Mouse (Mus musculus) CH12.LX (cell line): ENCODE measurements around the gene Fosl2. TPM values are rescaled to one million over a fixed set of nuclear protein-coding genes. Genes with fewer than 3 reads are reported as not detected.

Experiments used
- DNase-seq: peaks from one replicate; pipeline ENCODE4 v3.0.0-alpha.2; 2013; ENCODE audit errors: extremely low read depth
- H3K27ac ChIP-seq: 2 replicates; pipeline ENCODE4 v1.5.1; 2012; ENCODE audit warnings: low read depth, mild to moderate bottlenecking, control low read depth, moderate library complexity; ENCODE audit not compliant: insufficient read depth
- H3K27me3 ChIP-seq: replicated peaks from 2 replicates; pipeline ENCODE3; 2012; ENCODE audit warnings: inconsistent platforms
- H3K36me3 ChIP-seq, 2 experiments: replicated peaks in 1 of 2; 2 replicates each; pipeline versions ENCODE3 to v1.6.1; 2012; ENCODE audit warnings: inconsistent platforms in 1 of 2, low read length in 1 of 2, mild to moderate bottlenecking in 1 of 2, mixed read lengths in 1 of 2, moderate library complexity in 1 of 2; ENCODE audit not compliant: control insufficient read depth in 1 of 2, insufficient read depth in 1 of 2
- H3K4me1 ChIP-seq, 2 experiments: 2 replicates each; pipeline ENCODE4 v1.6.1; 2012; ENCODE audit warnings: inconsistent platforms in 1 of 2, moderate library complexity in 1 of 2; ENCODE audit not compliant: insufficient read depth in 2 of 2, control insufficient read depth in 1 of 2
- H3K4me2 ChIP-seq: 2 replicates; pipeline ENCODE4 v1.6.1; 2012; ENCODE audit warnings: low read depth, mild to moderate bottlenecking, control low read depth; ENCODE audit not compliant: poor library complexity, insufficient read depth, severe bottlenecking
- H3K4me3 ChIP-seq, 3 experiments: fragments of 150-350 bp in 1 of 3; sonication (generic) in 1 of 3; replicated peaks in 1 of 3; 2 replicates each; pipeline versions ENCODE3 to v1.5.1; 2011 to 2012; ENCODE audit warnings: low read depth in 2 of 3, low read length in 2 of 3, mild to moderate bottlenecking in 2 of 3, moderate library complexity in 2 of 3, control low read depth in 1 of 3, improper control_type of control experiment in 1 of 3, inconsistent platforms in 1 of 3, mixed read lengths in 1 of 3; ENCODE audit not compliant: poor library complexity in 1 of 3
- H3K79me2 ChIP-seq: replicated peaks from 2 replicates; pipeline ENCODE4 v1.6.1; 2012; ENCODE audit warnings: mild to moderate bottlenecking, moderate library complexity; ENCODE audit not compliant: control insufficient read depth, poor library complexity, insufficient read depth, severe bottlenecking; ENCODE audit errors: extremely low read depth
- H3K9ac ChIP-seq: 2 replicates; pipeline ENCODE4 v1.6.1; 2012; ENCODE audit warnings: low read depth, mild to moderate bottlenecking, control low read depth, moderate library complexity; ENCODE audit not compliant: insufficient read depth
- H3K9me3 ChIP-seq: replicated peaks from 2 replicates; pipeline ENCODE3; 2012; ENCODE audit warnings: low read length, inconsistent platforms, mixed read lengths
- BHLHE40 ChIP-seq: IDR thresholded peaks from 2 replicates; pipeline ENCODE4 v1.6.1; 2011; ENCODE audit warnings: mild to moderate bottlenecking, low read depth, low read length, improper control_type of control experiment
- CTCF ChIP-seq, 2 experiments: IDR thresholded peaks in 1 of 2; conservative IDR thresholded peaks in 1 of 2; 2 replicates each; pipeline ENCODE4 v1.5.1; 2011 to 2012; ENCODE audit warnings: low read depth in 2 of 2, low read length in 2 of 2, improper control_type of control experiment in 1 of 2, inconsistent platforms in 1 of 2, mild to moderate bottlenecking in 1 of 2, moderate library complexity in 1 of 2
- ELF1 ChIP-seq: IDR thresholded peaks from 2 replicates; pipeline ENCODE4 v1.6.1; 2014; ENCODE audit warnings: low read depth, mild to moderate bottlenecking, inconsistent platforms, low read length, improper control_type of control experiment
- IRF4 ChIP-seq: IDR thresholded peaks from 2 replicates; pipeline ENCODE4 v1.6.1; 2014; ENCODE audit warnings: low read depth, mild to moderate bottlenecking, inconsistent platforms, low read length, improper control_type of control experiment
- KAT2A ChIP-seq: IDR thresholded peaks from 2 replicates; pipeline ENCODE4 v1.6.1; 2012; ENCODE audit warnings: low read length, improper control_type of control experiment, inconsistent platforms; ENCODE audit not compliant: insufficient replicate concordance
- MEF2A ChIP-seq: IDR thresholded peaks from 2 replicates; pipeline ENCODE4 v1.6.1; 2014; ENCODE audit warnings: low read depth, mild to moderate bottlenecking, inconsistent platforms, low read length, improper control_type of control experiment, borderline replicate concordance
- MXI1 ChIP-seq: IDR thresholded peaks from 2 replicates; pipeline ENCODE4 v1.6.1; 2011; ENCODE audit warnings: mild to moderate bottlenecking, low read depth, low read length, improper control_type of control experiment
- NRF1 ChIP-seq: IDR thresholded peaks from 2 replicates; pipeline ENCODE4 v1.6.1; 2014; ENCODE audit warnings: low read depth, mild to moderate bottlenecking, inconsistent platforms, low read length, improper control_type of control experiment, moderate library complexity
- RAD21 ChIP-seq: IDR thresholded peaks from 2 replicates; pipeline ENCODE4 v1.6.1; 2011; ENCODE audit warnings: low read depth, mild to moderate bottlenecking, low read length, improper control_type of control experiment, moderate library complexity
- RCOR1 ChIP-seq: conservative IDR thresholded peaks from 2 replicates; pipeline ENCODE4 v1.6.1; 2012; ENCODE audit warnings: low read depth, mild to moderate bottlenecking, inconsistent platforms, low read length, improper control_type of control experiment
- UBTF ChIP-seq: IDR thresholded peaks from 2 replicates; pipeline ENCODE4 v1.6.1; 2012; ENCODE audit warnings: low read depth, mild to moderate bottlenecking, inconsistent platforms, low read length, improper control_type of control experiment, moderate library complexity
- ZNF384 ChIP-seq: IDR thresholded peaks from 2 replicates; pipeline ENCODE4 v1.6.1; 2012; ENCODE audit warnings: low read depth, low read length, improper control_type of control experiment, inconsistent platforms
- dilution Hi-C: fragments of 300-500 bp; cut with MboI; formaldehyde crosslinking; loops from 2 replicates; pipeline ENCODE4 v1.14.3; 2020; ENCODE audit warnings: low sequenced_read_pairs; ENCODE audit not compliant: extremely low pct_unique_long_range_greater_than_20kb, extremely low pct_ligation_motif_present
- in situ Hi-C: fragments of 300-500 bp; cut with MboI; formaldehyde crosslinking; loops from 3 replicates; pipeline ENCODE4 v1.14.3; 2019; ENCODE audit warnings: low sequenced_read_pairs, low pct_ligation_motif_present, low pct_unique_long_range_greater_than_20kb, mixed read lengths
- polyA plus RNA-seq: library from polyadenylated mRNA; unstranded; fragments of >175 nt; gene quantifications from 2 replicates; pipeline ENCODE4 v1.2.1, GENCODE M21; 2012; ENCODE audit warnings: low read depth; ENCODE audit not compliant: insufficient read length
- total RNA-seq, 2 experiments: library from RNA; depleted of rRNA; stranded (reverse); fragments of 300-350 nt in 1 of 2; fragments of >200 nt in 1 of 2; gene quantifications; 2 replicates each; pipeline ENCODE4 v1.2.3; 2012 to 2014

The Fosl2 gene
- total and polyA plus RNA-seq, 3 experiments, result 0.23 to 0.91 (median 0.59) TPM

- Histone ChIP-seq H3K4me1 (peaks cover 2 to 3% of the 10 kb centered on the region in 2 experiments; a peak in 3 of 4 replicates), H3K9ac (peak overlapping the region; percentile 31; the same call in 1 of the 2 replicates), H3K4me2 (peak overlapping the region; percentile 33), H3K79me2 (no peaks in the 10 kb centered on the region), H3K4me3 (peak overlapping the region; percentile 30 to 64 (median 60)), H3K27me3 (peaks cover 33% of the 10 kb centered on the region), H3K36me3 (no peaks in the 10 kb centered on the region), H3K9me3 (no peaks in the 10 kb centered on the region), H3K27ac (no peak overlapping the region)
- in situ Hi-C loops, result loop anchor here (10.0 kb wide), 1 partner anchor 440 kb away; the partner anchor contains the start of genes Babam2 and Rbks
- peak; percentile 62 for DNase-seq
- dilution Hi-C loops, result no loop called here
- TF ChIP-seq BHLHE40, result no peak
- TF ChIP-seq RAD21, result peak; percentile 2
- TF ChIP-seq MXI1, result peak; percentile 43; the same call in 1 of the 2 replicates
- TF ChIP-seq IRF4, result peak; percentile 22; the same call in 1 of the 2 replicates
- TF ChIP-seq UBTF, result peak; percentile 37; the same call in 1 of the 2 replicates
- TF ChIP-seq CTCF (conservative IDR thresholded peaks at IDR 0.05 in 1 of 2, IDR thresholded peaks at IDR 0.05 in 1 of 2; ENCODE audit: low read depth in 2 of 2, low read length in 2 of 2), result peak in 1 of 2 experiments; percentile 50; a peak in 2 of 4 replicates
- peak; percentile 50; the same call in 1 of the 2 replicates for TF ChIP-seq NRF1
- TF ChIP-seq KAT2A, result no peak
- no peak for TF ChIP-seq ELF1
- TF ChIP-seq ZNF384, result peak; percentile 83
Measured at GRCm38 (mm10) chr5:32134903-32135335, 682 bp upstream of the Fosl2 start.

GRCm38 (mm10) chr5:32136301-32136863 lies 781 bp downstream of the Fosl2 start:
- peaks cover 2 to 3% of the 10 kb centered on the region in 2 experiments; a peak in 3 of 4 replicates for H3K4me1 ChIP-seq
- H3K36me3 ChIP-seq, result no peaks in the 10 kb centered on the region
- no peaks in the 10 kb centered on the region for H3K9me3 ChIP-seq
- H3K9ac ChIP-seq, result no peak overlapping the region
- no peaks in the 10 kb centered on the region for H3K79me2 ChIP-seq
- in situ Hi-C loops, result loop anchor here (10.0 kb wide), 1 partner anchor 442 kb away; the partner anchor contains the start of genes Babam2 and Rbks
- H3K4me2 ChIP-seq, result peak overlapping the region; percentile 33
- dilution Hi-C loops, result no loop called here
- peaks cover 30% of the 10 kb centered on the region for H3K27me3 ChIP-seq
- TF ChIP-seq UBTF, result 0 out of 2 replicates have a peak, but pooled peaks have one; percentile 47
- peak; percentile 17; the same call in 1 of the 2 replicates for TF ChIP-seq NRF1
- no peak for TF ChIP-seq RCOR1
- TF ChIP-seq MEF2A, result 0 out of 2 replicates have a peak, but pooled peaks have one; percentile 19
- no peak for DNase-seq
- no peak overlapping the region for H3K27ac ChIP-seq
- H3K4me3 ChIP-seq, result peak overlapping the region; percentile 50 to 64 (median 60)
